Mouse (Mus musculus): ENCODE measurements at regions not wholly inside any gene's neighbourhood (a gene's known extent, or its start where the extent isn't known, plus 50 kb on each side); places are given as distances from the start of the nearest gene placed in this dataset.

- Histone ChIP-seq H3K4me2 (ENCODE audit: low read length) (no peak overlapping the region), H3K4me1 (ENCODE audit: control insufficient read depth, insufficient read depth, low read length) (peaks cover 3% of the 10 kb centered on the region; the same call in 1 of the 2 replicates), H3K4me3 (ENCODE audit: low read depth, low read length) (no peak overlapping the region), H3K9me3 (replicated peaks; ENCODE audit: control insufficient read depth, low read length) (no peaks in the 10 kb centered on the region), H3K27ac (ENCODE audit: low read depth, low read length) (0 out of 2 replicates have a peak overlapping the region, but pooled peaks have one; percentile 33), H3K36me3 (ENCODE audit: control insufficient read depth, insufficient read depth, low read length) (no peaks in the 10 kb centered on the region), H3K9ac (ENCODE audit: low read length) (no peak overlapping the region), H3K27me3 (replicated peaks; ENCODE audit: control insufficient read depth, insufficient read depth, low read length) (no peaks in the 10 kb centered on the region)
- peak; percentile 67 for ATAC-seq
- DNase-seq (ENCODE audit: low spot score), result peak; percentile 60
- WGBS, result 68% methylated on average over 15 of the region's 15 CpGs
Observed at GRCm38 (mm10) chr3:63582717-63583696, 99.3 kb upstream of the Gm34302 start.

DNA sequence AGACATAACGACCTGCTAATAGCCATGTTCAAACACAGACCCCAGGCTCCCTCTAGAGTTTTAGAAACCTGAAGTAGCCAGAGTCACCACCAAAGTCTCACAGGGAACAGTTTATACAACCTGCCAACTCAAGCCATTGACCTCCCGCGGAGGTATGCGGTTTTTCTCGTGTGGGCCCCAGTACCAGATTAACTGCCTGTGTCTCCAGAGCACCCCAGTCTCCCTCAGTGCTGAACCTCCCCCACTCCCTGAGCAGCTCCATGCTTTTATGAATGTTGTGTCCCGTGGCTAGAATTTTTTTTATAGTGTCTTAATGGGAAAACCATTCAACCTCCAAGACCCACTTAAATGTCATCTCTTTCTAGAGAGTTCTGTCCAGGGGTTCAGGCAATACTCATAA, 98.5 kb upstream of the Gm34302 start:
- ATAC-seq (no peak), DNase-seq (ENCODE audit: low spot score) (no peak)
- H3K27ac ChIP-seq (ENCODE audit: low read depth, low read length), result no peak overlapping the region
- H3K9me3 ChIP-seq (replicated peaks; ENCODE audit: control insufficient read depth, low read length), result no peaks in the 10 kb centered on the region
- H3K27me3 ChIP-seq (replicated peaks; ENCODE audit: control insufficient read depth, insufficient read depth, low read length), result no peaks in the 10 kb centered on the region
- no peaks in the 10 kb centered on the region for H3K36me3 ChIP-seq (ENCODE audit: control insufficient read depth, insufficient read depth, low read length)
- no peak overlapping the region for H3K9ac ChIP-seq (ENCODE audit: low read length)
- H3K4me1 ChIP-seq (ENCODE audit: control insufficient read depth, insufficient read depth, low read length), result peaks cover 3% of the 10 kb centered on the region; the same call in 1 of the 2 replicates
- H3K4me3 ChIP-seq (ENCODE audit: low read depth, low read length), result no peak overlapping the region
- H3K4me2 ChIP-seq (ENCODE audit: low read length), result no peak overlapping the region
- WGBS, result 54% methylated on average over 6 of the region's 6 CpGs

- 45% methylated on average over 7 of the region's 7 CpGs for WGBS
- DNase-seq (ENCODE audit: low spot score) (peak; percentile 90), ATAC-seq (peak; percentile 90)
- Histone ChIP-seq H3K9ac (ENCODE audit: low read length) (no peak overlapping the region), H3K27ac (ENCODE audit: low read depth, low read length) (no peak overlapping the region), H3K9me3 (replicated peaks; ENCODE audit: control insufficient read depth, low read length) (no peaks in the 10 kb centered on the region), H3K27me3 (replicated peaks; ENCODE audit: control insufficient read depth, insufficient read depth, low read length) (no peaks in the 10 kb centered on the region), H3K36me3 (ENCODE audit: control insufficient read depth, insufficient read depth, low read length) (no peaks in the 10 kb centered on the region), H3K4me2 (ENCODE audit: low read length) (no peak overlapping the region), H3K4me1 (ENCODE audit: control insufficient read depth, insufficient read depth, low read length) (no peaks in the 10 kb centered on the region), H3K4me3 (ENCODE audit: low read depth, low read length) (no peak overlapping the region)
Observed at GRCm38 (mm10) chr3:63570607-63571353, 87.1 kb upstream of the Gm34302 start.

DNA sequence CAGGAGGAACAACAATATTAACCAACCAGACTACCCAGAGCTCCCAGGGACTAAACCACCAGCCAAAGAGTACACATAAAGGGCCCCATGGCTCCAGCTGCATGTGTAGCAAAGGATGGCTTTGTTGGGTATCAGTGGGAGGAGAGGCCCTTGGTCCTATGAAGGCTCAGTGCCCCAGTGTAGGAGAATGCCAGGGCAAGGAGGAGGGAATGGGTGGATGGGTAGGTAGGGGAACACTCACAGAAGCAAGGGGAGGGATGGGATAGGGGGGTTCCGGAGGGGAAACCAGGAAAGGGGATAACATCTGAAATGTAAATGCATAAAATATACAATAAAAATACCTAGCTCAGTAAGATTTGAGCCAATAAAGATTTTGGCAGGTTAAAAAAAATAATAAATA, 86.4 kb upstream of the Gm34302 start:
- DNase-seq (ENCODE audit: low spot score) (no peak), ATAC-seq (no peak)
- Histone ChIP-seq H3K4me1 (ENCODE audit: control insufficient read depth, insufficient read depth, low read length) (no peaks in the 10 kb centered on the region), H3K27me3 (replicated peaks; ENCODE audit: control insufficient read depth, insufficient read depth, low read length) (no peaks in the 10 kb centered on the region), H3K4me2 (ENCODE audit: low read length) (no peak overlapping the region), H3K9me3 (replicated peaks; ENCODE audit: control insufficient read depth, low read length) (no peaks in the 10 kb centered on the region), H3K9ac (ENCODE audit: low read length) (no peak overlapping the region), H3K27ac (ENCODE audit: low read depth, low read length) (no peak overlapping the region), H3K4me3 (ENCODE audit: low read depth, low read length) (no peak overlapping the region), H3K36me3 (ENCODE audit: control insufficient read depth, insufficient read depth, low read length) (no peaks in the 10 kb centered on the region)
- WGBS, result 85% methylated on average over 1 of the region's 1 CpGs

DNA sequence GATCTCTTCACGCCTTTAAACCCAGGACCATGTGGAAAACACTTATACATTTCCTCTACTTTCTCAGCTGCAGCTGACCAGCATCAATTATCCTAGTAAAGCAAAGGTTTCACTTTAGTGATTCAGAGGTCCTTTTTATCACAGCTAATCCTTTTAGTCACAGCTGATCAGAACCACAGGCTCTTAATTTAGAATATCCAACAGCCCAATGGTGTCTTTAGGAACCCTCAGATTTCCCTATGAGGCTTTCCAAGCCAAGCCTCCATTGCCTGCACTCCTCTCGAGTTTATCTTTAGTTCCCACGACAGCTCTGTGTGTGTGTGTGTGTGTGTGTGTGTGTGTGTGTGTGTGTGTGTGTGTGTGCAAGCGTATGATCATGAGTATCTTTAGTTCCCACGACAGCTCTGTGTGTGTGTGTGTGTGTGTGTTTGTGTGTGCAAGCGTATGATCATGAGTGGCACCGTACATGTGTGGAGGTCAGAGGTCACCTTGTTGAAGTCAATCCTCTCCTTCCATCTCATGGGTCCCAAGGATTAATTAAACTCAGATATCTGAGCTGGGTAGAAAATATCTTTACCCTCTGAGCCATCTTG, 85.4 kb upstream of the Gm34302 start:
- Histone ChIP-seq H3K4me2 (ENCODE audit: low read length) (no peak overlapping the region), H3K27me3 (replicated peaks; ENCODE audit: control insufficient read depth, insufficient read depth, low read length) (no peaks in the 10 kb centered on the region), H3K4me3 (ENCODE audit: low read depth, low read length) (no peak overlapping the region), H3K36me3 (ENCODE audit: control insufficient read depth, insufficient read depth, low read length) (no peaks in the 10 kb centered on the region), H3K4me1 (ENCODE audit: control insufficient read depth, insufficient read depth, low read length) (no peaks in the 10 kb centered on the region), H3K27ac (ENCODE audit: low read depth, low read length) (no peak overlapping the region), H3K9me3 (replicated peaks; ENCODE audit: control insufficient read depth, low read length) (no peaks in the 10 kb centered on the region), H3K9ac (ENCODE audit: low read length) (no peak overlapping the region)
- DNase-seq (ENCODE audit: low spot score), result no peak
- 53% methylated on average over 7 of the region's 7 CpGs for whole genome bisulfite sequencing
- ATAC-seq, result no peak

GRCm38 (mm10) chr3:63567726-63568125, 84.0 kb upstream of the Gm34302 start:
- no peak overlapping the region for H3K4me2 ChIP-seq (ENCODE audit: low read length)
- no peaks in the 10 kb centered on the region for H3K27me3 ChIP-seq (replicated peaks; ENCODE audit: control insufficient read depth, insufficient read depth, low read length)
- no peak for ATAC-seq
- H3K4me3 ChIP-seq (ENCODE audit: low read depth, low read length), result no peak overlapping the region
- H3K36me3 ChIP-seq (ENCODE audit: control insufficient read depth, insufficient read depth, low read length), result no peaks in the 10 kb centered on the region
- no peak for DNase-seq (ENCODE audit: low spot score)
- no peak overlapping the region for H3K9ac ChIP-seq (ENCODE audit: low read length)
- no peaks in the 10 kb centered on the region for H3K9me3 ChIP-seq (replicated peaks; ENCODE audit: control insufficient read depth, low read length)
- 85% methylated on average over 3 of the region's 3 CpGs for WGBS
- no peaks in the 10 kb centered on the region for H3K4me1 ChIP-seq (ENCODE audit: control insufficient read depth, insufficient read depth, low read length)
- no peak overlapping the region for H3K27ac ChIP-seq (ENCODE audit: low read depth, low read length)

DNA sequence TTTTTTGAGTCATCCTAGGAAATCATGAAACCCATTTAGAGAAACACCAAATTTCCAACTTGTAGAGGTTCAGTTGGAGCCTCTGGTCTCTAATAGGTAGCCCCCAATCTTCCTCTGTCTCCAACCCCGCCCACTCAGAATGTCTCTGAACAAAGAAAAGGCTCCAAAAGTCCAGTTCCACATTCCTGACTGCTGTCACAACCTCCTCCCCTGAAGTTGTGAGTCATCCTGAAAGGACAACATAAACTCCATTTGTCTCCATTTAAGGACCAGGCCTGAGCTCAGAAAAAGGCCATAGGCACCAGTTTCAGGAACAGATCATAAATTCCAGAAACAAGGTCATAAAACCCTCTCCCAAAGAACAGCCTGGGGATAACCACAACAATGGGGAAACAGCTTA, 79.4 kb upstream of the Gm34302 start:
- Histone ChIP-seq H3K9me3 (replicated peaks; ENCODE audit: control insufficient read depth, low read length) (no peaks in the 10 kb centered on the region), H3K27me3 (replicated peaks; ENCODE audit: control insufficient read depth, insufficient read depth, low read length) (no peaks in the 10 kb centered on the region), H3K9ac (ENCODE audit: low read length) (no peak overlapping the region), H3K4me3 (ENCODE audit: low read depth, low read length) (no peak overlapping the region), H3K36me3 (ENCODE audit: control insufficient read depth, insufficient read depth, low read length) (no peaks in the 10 kb centered on the region), H3K27ac (ENCODE audit: low read depth, low read length) (no peak overlapping the region), H3K4me2 (ENCODE audit: low read length) (no peak overlapping the region), H3K4me1 (ENCODE audit: control insufficient read depth, insufficient read depth, low read length) (no peaks in the 10 kb centered on the region)
- DNase-seq (ENCODE audit: low spot score) (no peak), ATAC-seq (no peak)
- WGBS, result 75% methylated on average over 1 of the region's 1 CpGs

GRCm38 (mm10) chr3:63562532-63562931, 78.9 kb upstream of the Gm34302 start:
- Histone ChIP-seq H3K27me3 (replicated peaks; ENCODE audit: control insufficient read depth, insufficient read depth, low read length) (no peaks in the 10 kb centered on the region), H3K36me3 (ENCODE audit: control insufficient read depth, insufficient read depth, low read length) (no peaks in the 10 kb centered on the region), H3K27ac (ENCODE audit: low read depth, low read length) (no peak overlapping the region), H3K4me3 (ENCODE audit: low read depth, low read length) (no peak overlapping the region), H3K4me1 (ENCODE audit: control insufficient read depth, insufficient read depth, low read length) (no peaks in the 10 kb centered on the region), H3K9me3 (replicated peaks; ENCODE audit: control insufficient read depth, low read length) (no peaks in the 10 kb centered on the region), H3K4me2 (ENCODE audit: low read length) (no peak overlapping the region), H3K9ac (ENCODE audit: low read length) (no peak overlapping the region)
- ATAC-seq (no peak), DNase-seq (ENCODE audit: low spot score) (no peak)
